Mouse (Mus musculus): Measurements from ENCODE around the gene Olfr299. TPM values are rescaled to one million over a fixed set of nuclear protein-coding genes. Genes with fewer than 3 reads are reported as not detected.

The Olfr299 gene
- polyA plus RNA-seq (2012; rRNA removed) (not detected in 2 replicates), polyA plus RNA-seq (2014; fragmentation: Nextera tagmentation; extraction: Ambion mirVana) (not detected in 2 replicates)

GRCm38 (mm10) chr7:86459621-86460020 is at the start of gene Olfr299:
Gene Olfr299, plus strand, starts transcription at chr7:86459921.
- Histone ChIP-seq H3K4me3 (ENCODE audit: insufficient read depth in 1 of 2, low read depth in 2 of 2, low read length in 2 of 2) (no peak within 1 kb of the TSS), H3K36me3 (replicated peaks; ENCODE audit: control insufficient read depth, insufficient read depth, low read depth) (no peaks in the 10 kb centered on the region), H3K27ac (no peak within 1 kb of the TSS), H3K4me1 (replicated peaks; ENCODE audit: control insufficient read depth in 2 of 2, insufficient read depth in 2 of 2, low read length in 1 of 2) (no peaks in the 10 kb centered on the region), H3K9me3 (ENCODE audit: control insufficient read depth, low read length) (no peaks in the 10 kb centered on the region), H3K4me2 (ENCODE audit: low read depth) (no peak within 1 kb of the TSS), H3K9ac (replicated peaks) (no peak within 1 kb of the TSS), H3K27me3 (ENCODE audit: control insufficient read depth, insufficient read depth, low read length) (no peaks in the 10 kb centered on the region)
- DNase-seq (ENCODE audit: low read depth in 3 of 3, low spot score in 3 of 3) (no peak), ATAC-seq (ENCODE audit: insufficient read depth) (no peak)
- TF ChIP-seq EP300 (IDR thresholded peaks at IDR 0.05; ENCODE audit: low read depth) (no peak), CTCF (IDR thresholded peaks at IDR 0.05; ENCODE audit: low read depth) (no peak)
- 64% methylated on average over 1 of the region's 1 CpGs for WGBS (ENCODE audit: insufficient replicate concordance)

- no peak within 1 kb of the TSS for H3K27ac ChIP-seq
- H3K27me3 ChIP-seq (ENCODE audit: control insufficient read depth, insufficient read depth, low read length), result no peaks in the 10 kb centered on the region
- no peak within 1 kb of the TSS for H3K9ac ChIP-seq (replicated peaks)
- H3K36me3 ChIP-seq (replicated peaks; ENCODE audit: control insufficient read depth, insufficient read depth, low read depth), result no peaks in the 10 kb centered on the region
- no peaks in the 10 kb centered on the region for H3K4me1 ChIP-seq (replicated peaks; ENCODE audit: control insufficient read depth in 2 of 2, insufficient read depth in 2 of 2, low read length in 1 of 2)
- H3K4me2 ChIP-seq (ENCODE audit: low read depth), result no peak within 1 kb of the TSS
- H3K4me3 ChIP-seq (ENCODE audit: insufficient read depth in 1 of 2, low read depth in 2 of 2, low read length in 2 of 2), result no peak within 1 kb of the TSS
- 48% methylated on average over 1 of the region's 1 CpGs for WGBS (ENCODE audit: insufficient replicate concordance)
- no peaks in the 10 kb centered on the region for H3K9me3 ChIP-seq (ENCODE audit: control insufficient read depth, low read length)
- TF ChIP-seq EP300 (IDR thresholded peaks at IDR 0.05; ENCODE audit: low read depth), result no peak
- no peak for TF ChIP-seq CTCF (IDR thresholded peaks at IDR 0.05; ENCODE audit: low read depth)
- no peak for ATAC-seq (ENCODE audit: insufficient read depth)
- DNase-seq (ENCODE audit: low read depth in 3 of 3, low spot score in 3 of 3), result no peak
Observed at GRCm38 (mm10) chr7:86492384-86492783, 32.7 kb downstream of the Olfr299 start, which contains the start of gene Olfr298. Gene Olfr298, minus strand, starts transcription at chr7:86492484.

Other genes starting within 250 kb of the Olfr299 start
- not detected in 2 replicates for gene Vmn2r76, start 213.6 kb upstream of the Olfr299 start, polyA plus RNA-seq (2012; rRNA removed)
- gene Vmn2r76, start 213.6 kb upstream of the Olfr299 start, polyA plus RNA-seq (2014; fragmentation: Nextera tagmentation; extraction: Ambion mirVana), result not detected in 2 replicates
- not detected in 2 replicates for gene Olfr310, start 182.7 kb upstream of the Olfr299 start, polyA plus RNA-seq (2012; rRNA removed)
- not detected in 2 replicates for gene Olfr310, start 182.7 kb upstream of the Olfr299 start, polyA plus RNA-seq (2014; fragmentation: Nextera tagmentation; extraction: Ambion mirVana)
- gene Olfr309, start 146.2 kb upstream of the Olfr299 start, polyA plus RNA-seq (2012; rRNA removed), result not detected in 2 replicates
- gene Olfr309, start 146.2 kb upstream of the Olfr299 start, polyA plus RNA-seq (2014; fragmentation: Nextera tagmentation; extraction: Ambion mirVana), result not detected in 2 replicates
- not detected in 2 replicates for gene Olfr308, start 134.3 kb upstream of the Olfr299 start, polyA plus RNA-seq (2012; rRNA removed)
- not detected in 2 replicates for gene Olfr308, start 134.3 kb upstream of the Olfr299 start, polyA plus RNA-seq (2014; fragmentation: Nextera tagmentation; extraction: Ambion mirVana)
- not detected in 2 replicates for gene Olfr307, start 122.3 kb upstream of the Olfr299 start, polyA plus RNA-seq (2012; rRNA removed)
- gene Olfr307, start 122.3 kb upstream of the Olfr299 start, polyA plus RNA-seq (2014; fragmentation: Nextera tagmentation; extraction: Ambion mirVana), result not detected in 2 replicates
- gene Olfr305, start 93.0 kb upstream of the Olfr299 start, polyA plus RNA-seq (2012; rRNA removed), result not detected in 2 replicates
- gene Olfr305, start 93.0 kb upstream of the Olfr299 start, polyA plus RNA-seq (2014; fragmentation: Nextera tagmentation; extraction: Ambion mirVana), result not detected in 2 replicates
- not detected in 2 replicates for gene Olfr304, start 73.3 kb upstream of the Olfr299 start, polyA plus RNA-seq (2012; rRNA removed)
- not detected in 2 replicates for gene Olfr304, start 73.3 kb upstream of the Olfr299 start, polyA plus RNA-seq (2014; fragmentation: Nextera tagmentation; extraction: Ambion mirVana)
- gene Olfr303, start 62.1 kb upstream of the Olfr299 start, polyA plus RNA-seq (2012; rRNA removed), result not detected in 2 replicates
- not detected in 2 replicates for gene Olfr303, start 62.1 kb upstream of the Olfr299 start, polyA plus RNA-seq (2014; fragmentation: Nextera tagmentation; extraction: Ambion mirVana)
- gene Olfr301, start 56.1 kb upstream of the Olfr299 start, polyA plus RNA-seq (2012; rRNA removed), result not detected in 2 replicates
- gene Olfr301, start 56.1 kb upstream of the Olfr299 start, polyA plus RNA-seq (2014; fragmentation: Nextera tagmentation; extraction: Ambion mirVana), result not detected in 2 replicates
- gene Olfr298, start 32.6 kb downstream of the Olfr299 start, polyA plus RNA-seq (2012; rRNA removed), result not detected in 2 replicates
- not detected in 2 replicates for gene Olfr298, start 32.6 kb downstream of the Olfr299 start, polyA plus RNA-seq (2014; fragmentation: Nextera tagmentation; extraction: Ambion mirVana)
- not detected in 2 replicates for gene Olfr297, start 60.0 kb downstream of the Olfr299 start, polyA plus RNA-seq (2012; rRNA removed)
- not detected in 2 replicates for gene Olfr297, start 60.0 kb downstream of the Olfr299 start, polyA plus RNA-seq (2014; fragmentation: Nextera tagmentation; extraction: Ambion mirVana)
- gene Olfr295, start 123.9 kb downstream of the Olfr299 start, polyA plus RNA-seq (2012; rRNA removed), result not detected in 2 replicates
- gene Olfr295, start 123.9 kb downstream of the Olfr299 start, polyA plus RNA-seq (2014; fragmentation: Nextera tagmentation; extraction: Ambion mirVana), result not detected in 2 replicates
- gene Olfr294, start 156.7 kb downstream of the Olfr299 start, polyA plus RNA-seq (2012; rRNA removed), result not detected in 2 replicates
- not detected in 2 replicates for gene Olfr294, start 156.7 kb downstream of the Olfr299 start, polyA plus RNA-seq (2014; fragmentation: Nextera tagmentation; extraction: Ambion mirVana)
- not detected in 2 replicates for gene Olfr293, start 189.1 kb downstream of the Olfr299 start, polyA plus RNA-seq (2012; rRNA removed)
- not detected in 2 replicates for gene Olfr293, start 189.1 kb downstream of the Olfr299 start, polyA plus RNA-seq (2014; fragmentation: Nextera tagmentation; extraction: Ambion mirVana)
- gene Olfr292, start 228.4 kb downstream of the Olfr299 start, polyA plus RNA-seq (2012; rRNA removed), result not detected in 2 replicates
- gene Olfr292, start 228.4 kb downstream of the Olfr299 start, polyA plus RNA-seq (2014; fragmentation: Nextera tagmentation; extraction: Ambion mirVana), result not detected in 2 replicates